Mouse (Mus musculus) lung, embryonic 14.5 days (tissue): ENCODE measurements around the gene Eif4ebp2. TPM values are rescaled to one million over a fixed set of nuclear protein-coding genes. Genes with fewer than 3 reads are reported as not detected.
A peak's percentile ranks its signal among the peaks of the same experiment; 100 is the strongest.

ENCODE experiments used
- ATAC-seq: fragments of 200-750 bp; cut with Nextera tagmentation; 2 replicates; pipeline ENCODE4 v1.8.0; 2017; ENCODE audit warnings: mild to moderate bottlenecking, moderate TSS enrichment, moderate library complexity; ENCODE audit not compliant: insufficient read depth
- DNase-seq: peaks from one replicate; pipeline ENCODE4 v3.0.0-alpha.2; 2015
- H3K27ac ChIP-seq: fragments of 300-500 bp; sonication (generic); 2 replicates; pipeline ENCODE4 v1.5.1; 2014; ENCODE audit warnings: low read depth, mild to moderate bottlenecking, moderate library complexity
- H3K27me3 ChIP-seq: fragments of 300-500 bp; sonication (generic); 2 replicates; pipeline ENCODE4 v1.6.1; 2014; ENCODE audit warnings: low read length, control low read depth; ENCODE audit not compliant: insufficient read depth
- H3K36me3 ChIP-seq: fragments of 300-500 bp; sonication (generic); 2 replicates; pipeline ENCODE4 v1.6.1; 2014; ENCODE audit warnings: control low read depth; ENCODE audit not compliant: insufficient read depth
- H3K4me1 ChIP-seq: fragments of 300-500 bp; sonication (generic); 2 replicates; pipeline ENCODE4 v1.6.1; 2014; ENCODE audit warnings: antibody characterized with exemption, control low read depth; ENCODE audit not compliant: insufficient read depth
- H3K4me2 ChIP-seq: fragments of 300-500 bp; sonication (generic); 2 replicates; pipeline ENCODE4 v1.6.1; 2014; ENCODE audit warnings: mild to moderate bottlenecking
- H3K4me3 ChIP-seq: fragments of 300-500 bp; sonication (generic); 2 replicates; pipeline ENCODE4 v1.5.1; 2014; ENCODE audit warnings: low read depth, low read length
- H3K9ac ChIP-seq: fragments of 300-500 bp; sonication (generic); 2 replicates; pipeline ENCODE4 v1.6.1; 2014
- H3K9me3 ChIP-seq: fragments of 300-500 bp; sonication (generic); 2 replicates; pipeline ENCODE4 v1.6.1; 2016; ENCODE audit warnings: low read depth, low read length, control low read depth
- CTCF ChIP-seq: IDR thresholded peaks from 2 replicates; pipeline ENCODE4 v1.5.1; 2016; ENCODE audit warnings: antibody characterized with exemption, low read depth
- WGBS: fragments of 180-500 bp; shearing (Covaris S2); extraction: QIAGEN DNeasy Blood & Tissue Kit; methylation state at CpG from one replicate; pipeline ENCODE4 v1.1.7; 2014; 5-methylcytosine and 5-hydroxymethylcytosine counted together
- polyA plus RNA-seq: library from polyadenylated mRNA; unstranded; fragments of >200 nt; fragmentation: Nextera tagmentation; extraction: Ambion mirVana; gene quantifications from 2 replicates; pipeline ENCODE4 v1.2.1, GENCODE M21; 2014

The Eif4ebp2 gene
- polyA plus RNA-seq, 1 experiment from 2014 or later = 57.4 TPM

DNA sequence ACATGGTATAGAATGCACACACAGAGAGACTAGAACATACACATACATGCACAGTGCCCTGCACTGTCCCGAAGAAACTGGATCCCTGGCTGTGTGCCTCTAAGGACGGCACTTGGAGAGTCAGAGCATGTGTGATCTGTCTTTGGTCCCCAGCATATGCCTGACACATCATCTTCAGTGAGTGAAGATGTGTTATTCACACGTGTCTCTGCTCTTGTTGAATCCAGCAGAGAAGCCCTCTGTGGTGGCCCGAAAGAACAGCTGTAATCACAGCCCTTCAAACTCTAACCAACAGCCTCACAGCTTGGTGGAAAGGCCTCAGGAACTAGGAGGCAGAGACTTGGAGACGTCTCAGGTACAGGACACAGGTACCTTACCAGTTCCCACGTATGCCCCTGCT is 67.3 kb downstream of the Eif4ebp2 start:
- Histone ChIP-seq H3K9me3 (no peaks in the 10 kb centered on the region), H3K27me3 (no peaks in the 10 kb centered on the region), H3K27ac (peak overlapping the region; percentile 39), H3K4me1 (peaks cover 27% of the 10 kb centered on the region), H3K9ac (no peak overlapping the region), H3K4me3 (no peak overlapping the region), H3K4me2 (no peak overlapping the region), H3K36me3 (no peaks in the 10 kb centered on the region)
- ATAC-seq (peak; percentile 20; the same call in 1 of the 2 replicates), DNase-seq (peak; percentile 83)
- TF ChIP-seq CTCF = no peak
- WGBS = 43% methylated on average over 6 of the region's 6 CpGs

DNA sequence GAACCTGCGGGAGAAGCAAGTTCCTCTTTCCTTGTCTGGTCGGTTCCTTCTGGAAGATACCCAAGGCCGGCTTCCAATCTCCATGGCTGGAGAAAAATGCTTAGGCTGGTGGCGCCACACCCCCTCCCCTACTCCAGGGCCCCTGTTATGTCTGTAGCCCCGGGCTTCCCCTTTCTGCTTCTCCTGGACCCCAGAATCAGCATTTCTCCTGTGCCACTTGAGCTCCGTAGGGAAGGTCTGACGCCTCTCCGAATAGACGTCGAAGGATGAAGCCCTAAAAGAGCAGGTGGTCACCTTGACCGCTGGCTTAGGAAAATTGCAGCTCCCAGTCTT is 68.8 kb downstream of the Eif4ebp2 start:
- no peaks in the 10 kb centered on the region for H3K27me3 ChIP-seq
- 4% methylated on average over 11 of the region's 11 CpGs for WGBS
- H3K4me3 ChIP-seq = peak overlapping the region; percentile 75
- no peaks in the 10 kb centered on the region for H3K9me3 ChIP-seq
- no peak for DNase-seq
- no peak for TF ChIP-seq CTCF
- no peaks in the 10 kb centered on the region for H3K36me3 ChIP-seq
- peaks cover 31% of the 10 kb centered on the region for H3K4me1 ChIP-seq
- ATAC-seq = no peak; the same call in 1 of the 2 replicates
- peak overlapping the region; percentile 59; the same call in 1 of the 2 replicates for H3K27ac ChIP-seq
- H3K4me2 ChIP-seq = peak overlapping the region; percentile 97
- peak overlapping the region; percentile 77 for H3K9ac ChIP-seq

DNA sequence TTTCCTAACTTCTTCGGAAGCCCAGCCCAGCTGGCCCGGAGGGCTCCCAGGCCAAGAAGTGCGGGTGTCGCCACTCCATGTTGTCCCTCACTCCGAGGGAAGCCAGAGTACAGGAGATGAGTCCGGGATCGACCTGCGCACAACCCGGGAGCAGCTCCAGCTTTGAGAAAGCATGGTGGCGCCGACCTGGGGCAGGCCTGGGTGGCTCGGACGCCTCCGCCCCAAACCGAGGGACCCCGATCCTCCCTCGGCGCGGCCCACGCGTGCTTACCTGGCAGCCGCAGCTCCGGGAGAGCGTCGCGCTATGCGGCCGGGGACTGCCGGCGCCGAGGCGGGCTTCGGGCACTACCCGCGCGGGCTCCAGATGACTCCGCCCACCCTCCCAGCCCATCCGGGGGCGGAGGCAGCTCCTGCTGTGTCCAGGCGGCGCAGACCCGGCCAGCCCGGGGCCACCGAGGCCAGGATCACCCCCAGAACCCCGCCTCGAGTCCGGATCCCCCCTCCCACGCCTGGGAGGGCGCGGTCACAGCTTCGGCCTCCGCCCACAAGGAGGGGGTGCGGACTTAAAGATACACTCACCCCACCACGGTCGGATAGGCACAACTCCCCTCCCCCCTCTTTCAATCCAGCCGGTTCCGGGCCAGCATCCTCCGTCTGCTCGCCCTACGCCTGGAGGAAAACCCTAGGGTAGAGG is 69.3 kb downstream of the Eif4ebp2 start, which contains the start of gene Pald1:
TSS of gene Pald1 (minus strand) at position 510 of the 694 bp plus-strand sequence.
- H3K9me3 ChIP-seq = no peaks in the 10 kb centered on the region
- peak; percentile 77 for ATAC-seq
- under 1% methylated on average over 51 of the region's 60 CpGs for WGBS
- no peaks in the 10 kb centered on the region for H3K27me3 ChIP-seq
- TF ChIP-seq CTCF = no peak
- peak within 1 kb of the TSS; percentile 75 for H3K4me3 ChIP-seq
- H3K9ac ChIP-seq = peak within 1 kb of the TSS; percentile 77
- H3K36me3 ChIP-seq = no peaks in the 10 kb centered on the region
- DNase-seq = peak; percentile 91
- peak within 1 kb of the TSS; percentile 97 for H3K4me2 ChIP-seq
- H3K27ac ChIP-seq = peak within 1 kb of the TSS; percentile 59
- peaks cover 31% of the 10 kb centered on the region for H3K4me1 ChIP-seq

DNA sequence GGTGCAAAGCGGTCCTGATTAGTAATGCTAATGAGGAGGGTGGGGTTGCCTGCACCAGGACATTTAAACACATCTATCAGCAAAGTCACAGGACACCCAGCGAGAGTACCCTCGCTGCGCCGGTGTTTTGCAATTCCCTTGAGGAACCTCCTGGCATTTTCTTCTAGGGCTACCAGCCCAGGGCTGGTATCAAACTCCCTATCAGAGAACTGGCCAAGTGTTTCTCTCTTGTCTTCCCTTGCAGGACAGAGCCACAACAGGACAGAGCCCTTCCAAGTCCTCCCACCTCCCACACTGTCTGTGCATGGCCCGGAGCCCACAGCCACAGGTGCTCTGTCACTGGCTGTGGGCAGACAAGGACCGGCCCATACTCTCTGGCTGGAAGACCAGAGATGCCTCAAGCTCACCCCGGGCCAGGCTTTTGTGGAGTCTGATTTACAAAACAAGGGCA is 70.2 kb downstream of the Eif4ebp2 start:
- Histone ChIP-seq H3K4me1 (peaks cover 31% of the 10 kb centered on the region), H3K27ac (peak overlapping the region; percentile 59; the same call in 1 of the 2 replicates), H3K9ac (peak overlapping the region; percentile 77), H3K4me3 (peak overlapping the region; percentile 75), H3K36me3 (0 out of 2 replicates have a peak, but pooled peaks cover under 1% of the 10 kb centered on the region), H3K27me3 (no peaks in the 10 kb centered on the region), H3K4me2 (peak overlapping the region; percentile 97), H3K9me3 (no peaks in the 10 kb centered on the region)
- ATAC-seq (no peak), DNase-seq (peak; percentile 39)
- no peak for TF ChIP-seq CTCF
- WGBS = 1% methylated on average over 8 of the region's 8 CpGs

DNA sequence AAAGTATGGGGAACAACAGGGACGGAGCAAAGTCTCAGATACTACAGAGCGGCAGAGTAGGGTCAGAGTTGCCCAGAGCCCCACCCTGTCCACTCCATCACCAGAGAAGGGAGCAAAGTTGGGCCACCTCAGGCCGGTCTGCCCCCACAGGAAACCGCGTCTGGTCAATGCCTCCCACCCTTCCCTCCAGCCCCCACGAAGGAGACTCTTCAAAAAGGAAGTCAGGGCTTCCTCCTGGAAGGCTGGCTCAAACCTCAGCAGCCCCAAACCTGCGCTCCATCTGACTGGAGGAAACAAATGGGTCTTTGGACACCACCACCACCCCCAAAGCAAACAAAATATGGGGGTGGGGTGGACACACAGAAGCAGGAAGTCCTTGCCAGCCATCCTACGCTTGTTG is 70.6 kb downstream of the Eif4ebp2 start:
- ATAC-seq = no peak

DNA sequence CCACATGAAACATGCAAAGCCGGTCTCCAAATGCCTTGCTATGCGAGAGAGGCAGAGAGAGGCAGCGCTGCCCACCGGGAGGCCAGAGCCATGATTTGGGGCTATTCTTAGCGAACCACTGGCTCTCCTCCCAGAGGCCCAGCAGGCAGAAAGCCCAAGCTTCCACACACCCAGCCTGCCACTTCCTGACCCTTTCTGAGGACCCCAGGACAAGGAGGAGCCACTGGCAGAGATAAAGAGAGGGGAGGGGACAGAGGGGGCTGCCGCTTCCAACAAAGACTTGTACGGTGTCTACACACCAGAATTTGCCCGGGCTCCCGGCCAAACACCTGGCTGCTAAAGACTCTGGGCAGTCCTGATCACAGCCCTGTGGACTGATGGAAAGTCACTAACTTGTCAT is 72.3 kb downstream of the Eif4ebp2 start:
- no peaks in the 10 kb centered on the region for H3K27me3 ChIP-seq
- H3K4me2 ChIP-seq = peak overlapping the region; percentile 97
- 10% methylated on average over 9 of the region's 9 CpGs for WGBS
- H3K9me3 ChIP-seq = no peaks in the 10 kb centered on the region
- H3K36me3 ChIP-seq = 0 out of 2 replicates have a peak, but pooled peaks cover 3% of the 10 kb centered on the region
- H3K9ac ChIP-seq = peak overlapping the region; percentile 29; the same call in 1 of the 2 replicates
- DNase-seq (peak; percentile 70), ATAC-seq (peak; percentile 6; the same call in 1 of the 2 replicates)
- no peak for TF ChIP-seq CTCF
- peak overlapping the region; percentile 77 for H3K27ac ChIP-seq
- H3K4me1 ChIP-seq = peaks cover 33% of the 10 kb centered on the region
- peak overlapping the region; percentile 75 for H3K4me3 ChIP-seq

More for the DNA sequence above, 70.6 kb downstream of the Eif4ebp2 start:
- H3K4me2 ChIP-seq = peak overlapping the region; percentile 97
- 0 out of 2 replicates have a peak, but pooled peaks cover 3% of the 10 kb centered on the region for H3K36me3 ChIP-seq
- peaks cover 31% of the 10 kb centered on the region for H3K4me1 ChIP-seq
- no peaks in the 10 kb centered on the region for H3K9me3 ChIP-seq
- TF ChIP-seq CTCF = no peak
- 14% methylated on average over 8 of the region's 8 CpGs for WGBS
- peak overlapping the region; percentile 75 for H3K4me3 ChIP-seq
- H3K9ac ChIP-seq = peak overlapping the region; percentile 77
- peak overlapping the region; percentile 44 for H3K27ac ChIP-seq
- no peaks in the 10 kb centered on the region for H3K27me3 ChIP-seq
- peak; percentile 48 for DNase-seq

DNA sequence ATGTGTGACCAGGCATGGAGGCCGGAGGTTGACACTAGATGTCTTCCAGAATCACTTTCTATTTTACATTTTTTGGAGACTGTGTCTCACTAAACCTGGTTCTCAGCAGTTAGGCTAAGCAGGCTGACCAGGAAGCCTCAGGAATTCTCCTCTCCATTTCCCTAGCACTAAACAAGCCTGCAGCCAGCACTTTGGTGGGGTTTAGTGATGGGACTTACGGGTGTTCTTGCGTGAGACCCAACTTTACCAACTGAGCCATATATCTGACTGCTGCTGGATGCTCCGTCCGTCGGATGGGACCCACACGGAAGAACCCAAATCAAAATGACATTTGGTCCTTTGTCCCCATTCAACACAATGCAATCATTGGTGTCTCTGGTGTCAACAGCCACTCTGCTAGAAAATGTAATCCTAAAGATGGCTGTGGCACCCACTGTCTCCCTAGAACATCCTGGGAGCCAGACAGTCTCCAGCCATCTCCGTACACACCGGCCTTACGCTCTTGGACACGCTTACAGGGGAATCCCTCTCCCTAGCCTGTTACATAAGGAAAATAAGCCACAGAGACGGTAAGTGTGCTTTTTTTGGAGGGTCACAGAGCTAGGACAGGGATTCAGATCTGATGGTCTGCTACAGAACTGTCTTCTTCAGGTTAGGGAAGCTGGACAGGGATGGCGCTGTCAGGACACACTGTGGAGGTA is 73.0 kb downstream of the Eif4ebp2 start:
- peak overlapping the region; percentile 29; the same call in 1 of the 2 replicates for H3K9ac ChIP-seq
- peak overlapping the region; percentile 97 for H3K4me2 ChIP-seq
- no peak for DNase-seq
- 0 out of 2 replicates have a peak, but pooled peaks cover 3% of the 10 kb centered on the region for H3K36me3 ChIP-seq
- H3K27ac ChIP-seq = peak overlapping the region; percentile 77
- H3K4me3 ChIP-seq = peak overlapping the region; percentile 75; the same call in 1 of the 2 replicates
- H3K9me3 ChIP-seq = no peaks in the 10 kb centered on the region
- H3K27me3 ChIP-seq = no peaks in the 10 kb centered on the region
- ATAC-seq = no peak
- peaks cover 33% of the 10 kb centered on the region for H3K4me1 ChIP-seq
- no peak for TF ChIP-seq CTCF
- WGBS = 87% methylated on average over 13 of the region's 13 CpGs
